ENCODE assay signal across 15 mouse cellular contexts in genomic region chr2:148206633-148207032, GRCm38 (mm10).
DNase-seq lines count a peak whose midpoint lies in the region; ATAC-seq lines count a peak whose summit lies in the region.
"Had no signal": no experiment of that assay in that cellular context is flagged by ENCODE, and none has a peak within 500 bp of the region (broad histone marks: within the 10 kb centered on the region; RNA-seq: fewer than 3 reads in every experiment).

No protein-coding gene starts in this region.

- DNase-seq in forebrain, embryonic 14.5 days (ENCODE audit: low spot score) = peak; percentile 5
- DNase-seq in lung, postnatal 14 days = no peak
- DNase-seq in left cerebral cortex, postnatal 14 days (ENCODE audit: low spot score in 2 of 2) = peak; percentile 15 to 40
- peak; percentile 8 to 20 for DNase-seq in right cerebral cortex, postnatal 36 days (ENCODE audit: low spot score in 2 of 2)
- DNase-seq in ovary, postnatal 10 days (ENCODE audit: low spot score) = no peak
- no peak for DNase-seq in heart, postnatal 4 days
- DNase-seq: B cell, adult 2 months; gastrocnemius, postnatal 36 days; heart, postnatal 36 days; kidney, postnatal 10 days; liver, embryonic 13.5 days had no signal

- no peak overlapping the region for H3K4me2 ChIP-seq in forebrain, embryonic 14.5 days (ENCODE audit: low read length)
- no peak overlapping the region for H3K4me2 ChIP-seq in forebrain, embryonic 16.5 days (ENCODE audit: low read length)
- H3K4me2 ChIP-seq in lung, embryonic 16.5 days (ENCODE audit: low read depth, low read length) = no peak overlapping the region
- H3K4me2 ChIP-seq: liver, embryonic 13.5 days had no signal

- ATAC-seq in forebrain, embryonic 14.5 days = 0 out of 2 replicates have a peak, but pooled peaks have one; percentile 23
- no peak; the same call in 1 of the 2 replicates for ATAC-seq in forebrain, embryonic 16.5 days
- peak; percentile 86 for ATAC-seq in lung, embryonic 16.5 days (ENCODE audit: low read depth)
- ATAC-seq: midbrain, embryonic 16.5 days; Patski had no signal

- no peaks in the 10 kb centered on the region for H3K36me3 ChIP-seq in forebrain, embryonic 14.5 days (ENCODE audit: control insufficient read depth, insufficient read depth, low read length)
- no peaks in the 10 kb centered on the region for H3K36me3 ChIP-seq in forebrain, embryonic 16.5 days (ENCODE audit: control insufficient read depth, insufficient read depth)
- no peaks in the 10 kb centered on the region for H3K36me3 ChIP-seq in lung, embryonic 16.5 days (ENCODE audit: control insufficient read depth, insufficient read depth, low read length)
- H3K36me3 ChIP-seq: liver, embryonic 13.5 days had no signal

- intact Hi-C loops in left cerebral cortex, postnatal 14 days (cut with DNase I) = no loop called here

- H3K27me3 ChIP-seq in forebrain, embryonic 14.5 days (replicated peaks; ENCODE audit: control insufficient read depth, insufficient read depth, low read length) = no peaks in the 10 kb centered on the region
- no peaks in the 10 kb centered on the region for H3K27me3 ChIP-seq in forebrain, embryonic 16.5 days (replicated peaks; ENCODE audit: control insufficient read depth, insufficient read depth, low read length)
- no peaks in the 10 kb centered on the region for H3K27me3 ChIP-seq in lung, embryonic 16.5 days (ENCODE audit: control insufficient read depth, insufficient read depth, low read depth, low read length)
- H3K27me3 ChIP-seq: liver, embryonic 13.5 days; Patski had no signal

- H3K9me3 ChIP-seq in forebrain, embryonic 14.5 days (replicated peaks; ENCODE audit: control insufficient read depth, low read length) = no peaks in the 10 kb centered on the region
- H3K9me3 ChIP-seq in forebrain, embryonic 16.5 days (ENCODE audit: control insufficient read depth, low read length) = no peaks in the 10 kb centered on the region
- H3K9me3 ChIP-seq in lung, embryonic 16.5 days (ENCODE audit: control insufficient read depth, low read length) = no peaks in the 10 kb centered on the region
- H3K9me3 ChIP-seq: liver, embryonic 13.5 days had no signal

- H3K27ac ChIP-seq in forebrain, embryonic 14.5 days (ENCODE audit: low read depth, low read length) = no peak overlapping the region
- no peak overlapping the region for H3K27ac ChIP-seq in forebrain, embryonic 16.5 days (ENCODE audit: low read length)
- peak overlapping the region; percentile 65 for H3K27ac ChIP-seq in lung, embryonic 16.5 days (ENCODE audit: low read length)
- H3K27ac ChIP-seq: liver, embryonic 13.5 days had no signal

- no peaks in the 10 kb centered on the region for H3K4me1 ChIP-seq in forebrain, embryonic 14.5 days (ENCODE audit: control insufficient read depth, insufficient read depth, low read length)
- no peaks in the 10 kb centered on the region for H3K4me1 ChIP-seq in forebrain, embryonic 16.5 days (replicated peaks; ENCODE audit: control insufficient read depth, insufficient read depth, low read length)
- peaks cover 3% of the 10 kb centered on the region; the same call in 1 of the 2 replicates for H3K4me1 ChIP-seq in lung, embryonic 16.5 days (replicated peaks; ENCODE audit: control insufficient read depth, insufficient read depth, low read length)
- H3K4me1 ChIP-seq: liver, embryonic 13.5 days had no signal

- H3K4me3 ChIP-seq in forebrain, embryonic 14.5 days (ENCODE audit: low read depth, low read length) = no peak overlapping the region
- no peak overlapping the region for H3K4me3 ChIP-seq in forebrain, embryonic 16.5 days (replicated peaks; ENCODE audit: low read length)
- no peak overlapping the region for H3K4me3 ChIP-seq in lung, embryonic 16.5 days (ENCODE audit: low read length)
- H3K4me3 ChIP-seq: liver, embryonic 13.5 days had no signal

- no peak overlapping the region for H3K9ac ChIP-seq in forebrain, embryonic 14.5 days (ENCODE audit: low read length)
- H3K9ac ChIP-seq in forebrain, embryonic 16.5 days (replicated peaks; ENCODE audit: low read depth, low read length) = no peak overlapping the region
- no peak overlapping the region for H3K9ac ChIP-seq in lung, embryonic 16.5 days (ENCODE audit: low read length)
- H3K9ac ChIP-seq: liver, embryonic 13.5 days had no signal

- WGBS in forebrain, embryonic 14.5 days = 28% methylated on average over 1 of the region's 1 CpGs
- WGBS in forebrain, embryonic 16.5 days = 12% methylated on average over 1 of the region's 1 CpGs
- 30% methylated on average over 1 of the region's 1 CpGs for WGBS in lung, embryonic 16.5 days

Comparison
In these comparisons a context has a peak if more than half of its experiments do, and no peak if none do; other contexts are left out.
1. DNase-seq: peak in forebrain, embryonic 14.5 days (single experiment), left cerebral cortex, postnatal 14 days (2 of 2) and right cerebral cortex, postnatal 36 days (2 of 2); none in lung, postnatal 14 days (single experiment), ovary, postnatal 10 days (single experiment) and heart, postnatal 4 days (single experiment).